In the genomic region with DNA sequence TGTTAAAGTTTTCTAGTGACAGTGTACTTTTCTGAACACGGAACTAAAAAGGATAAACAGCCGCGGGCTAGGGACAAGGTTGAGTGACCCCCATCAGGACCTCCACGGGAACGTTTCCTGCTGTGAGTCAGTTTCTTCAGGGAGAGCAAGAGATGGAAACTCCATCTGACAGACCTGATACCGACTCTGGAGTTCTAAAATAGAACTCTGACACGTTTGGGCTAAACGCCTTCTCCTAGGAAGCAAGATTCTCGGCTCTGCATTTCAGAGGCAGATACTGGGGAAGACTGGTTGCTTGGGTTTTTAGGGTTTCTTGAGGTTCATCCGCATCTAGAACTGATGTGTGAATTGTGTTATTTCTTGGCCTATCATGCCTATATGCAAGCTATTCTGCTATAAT, we compare ENCODE assay signal across 10 mouse cellular contexts. TPM values are rescaled to one million over a fixed set of nuclear protein-coding genes. Genes with fewer than 3 reads are reported as not detected.
DNase-seq lines count a peak whose midpoint lies in the region; ATAC-seq and TF ChIP-seq lines count a peak whose summit lies in the region.
"Had no signal": no experiment of that assay in that cellular context is flagged by ENCODE, and none has a peak within 500 bp of the region (broad histone marks: within the 10 kb centered on the region; RNA-seq: fewer than 3 reads in every experiment).

No protein-coding gene starts in this region.

- H3K9ac ChIP-seq in heart, embryonic 12.5 days: no peak overlapping the region
- H3K9ac ChIP-seq in lung, embryonic 15.5 days: no peak overlapping the region
- H3K9ac ChIP-seq in liver, postnatal 0 days (replicated peaks): no peak overlapping the region
- no peak overlapping the region for H3K9ac ChIP-seq in forebrain, postnatal 0 days
- no peak overlapping the region for H3K9ac ChIP-seq in forebrain, embryonic 14.5 days (ENCODE audit: low read length)

- no peak for ATAC-seq in heart, embryonic 12.5 days (ENCODE audit: insufficient number of reproducible peaks, low FRiP score)
- no peak for ATAC-seq in lung, embryonic 15.5 days (ENCODE audit: borderline replicate concordance, extremely low read depth, low FRiP score, low TSS enrichment)
- ATAC-seq in liver, postnatal 0 days: peak; percentile 33; the same call in 1 of the 2 replicates
- ATAC-seq in forebrain, postnatal 0 days: no peak
- no peak for ATAC-seq in forebrain, embryonic 14.5 days

- no peak overlapping the region for H3K27ac ChIP-seq in heart, embryonic 12.5 days (ENCODE audit: poor library complexity, severe bottlenecking)
- peak overlapping the region; percentile 52 for H3K27ac ChIP-seq in lung, embryonic 15.5 days
- H3K27ac ChIP-seq in liver, postnatal 0 days (ENCODE audit: low read depth): peak overlapping the region; percentile 57
- no peak overlapping the region for H3K27ac ChIP-seq in forebrain, postnatal 0 days (ENCODE audit: low read depth, low read length)
- no peak overlapping the region for H3K27ac ChIP-seq in forebrain, embryonic 14.5 days (ENCODE audit: low read depth, low read length)

- H3K4me3 ChIP-seq in heart, embryonic 12.5 days: no peak overlapping the region
- H3K4me3 ChIP-seq in lung, embryonic 15.5 days: no peak overlapping the region
- H3K4me3 ChIP-seq in liver, postnatal 0 days (ENCODE audit: low read depth, low read length): no peak overlapping the region
- H3K4me3 ChIP-seq in forebrain, postnatal 0 days (ENCODE audit: low read depth, low read length): no peak overlapping the region
- no peak overlapping the region for H3K4me3 ChIP-seq in forebrain, embryonic 14.5 days (ENCODE audit: low read depth, low read length)
- H3K4me3 ChIP-seq: erythroblast, embryonic 14.5 days had no signal

- no peaks in the 10 kb centered on the region for H3K36me3 ChIP-seq in heart, embryonic 12.5 days
- no peaks in the 10 kb centered on the region for H3K36me3 ChIP-seq in lung, embryonic 15.5 days
- H3K36me3 ChIP-seq in liver, postnatal 0 days (replicated peaks; ENCODE audit: insufficient read depth, low read length): no peaks in the 10 kb centered on the region
- H3K36me3 ChIP-seq in forebrain, postnatal 0 days (ENCODE audit: insufficient read depth): no peaks in the 10 kb centered on the region
- H3K36me3 ChIP-seq in forebrain, embryonic 14.5 days (ENCODE audit: control insufficient read depth, insufficient read depth, low read length): no peaks in the 10 kb centered on the region

- 26% methylated on average over 10 of the region's 10 CpGs for WGBS in heart, embryonic 12.5 days
- WGBS in lung, embryonic 15.5 days: 31% methylated on average over 10 of the region's 10 CpGs
- 44% methylated on average over 10 of the region's 10 CpGs for WGBS in liver, postnatal 0 days (ENCODE audit: insufficient replicate concordance)
- WGBS in forebrain, postnatal 0 days: 75% methylated on average over 10 of the region's 10 CpGs
- WGBS in forebrain, embryonic 14.5 days: 85% methylated on average over 10 of the region's 10 CpGs

- peak overlapping the region; percentile 46 for H3K4me2 ChIP-seq in heart, embryonic 12.5 days
- H3K4me2 ChIP-seq in lung, embryonic 15.5 days: peak overlapping the region; percentile 38
- 0 out of 2 replicates have a peak overlapping the region, but pooled peaks have one; percentile 22 for H3K4me2 ChIP-seq in liver, postnatal 0 days (ENCODE audit: low read depth, low read length)
- no peak overlapping the region for H3K4me2 ChIP-seq in forebrain, postnatal 0 days (ENCODE audit: low read depth)
- H3K4me2 ChIP-seq in forebrain, embryonic 14.5 days (ENCODE audit: low read length): no peak overlapping the region

- DNase-seq in heart, postnatal 14 days: no peak
- DNase-seq in lung, postnatal 36 days: no peak
- DNase-seq in brain, adult 2 months (ENCODE audit: low read depth, low spot score): peak; percentile 49
- no peak for DNase-seq in liver, postnatal 0 days
- DNase-seq in forebrain, postnatal 0 days: no peak
- DNase-seq in forebrain, embryonic 14.5 days (ENCODE audit: low spot score): no peak

- peaks cover 9% of the 10 kb centered on the region for H3K4me1 ChIP-seq in heart, embryonic 12.5 days (replicated peaks)
- H3K4me1 ChIP-seq in lung, embryonic 15.5 days: peaks cover 10% of the 10 kb centered on the region
- H3K4me1 ChIP-seq in liver, postnatal 0 days (ENCODE audit: insufficient read depth): no peaks in the 10 kb centered on the region; the same call in 1 of the 2 replicates
- no peaks in the 10 kb centered on the region for H3K4me1 ChIP-seq in forebrain, postnatal 0 days (ENCODE audit: insufficient read depth)
- H3K4me1 ChIP-seq in forebrain, embryonic 14.5 days (ENCODE audit: control insufficient read depth, insufficient read depth, low read length): no peaks in the 10 kb centered on the region

- intact Hi-C loops in heart, postnatal 14 days (cut with DNase I): loop anchor here (2.0 kb wide), 3 partner anchors 359 to 445 kb away; no protein-coding TSS in a partner anchor

- no peak for TF ChIP-seq CTCF in liver, postnatal 0 days (IDR thresholded peaks at IDR 0.05; ENCODE audit: low read depth)
- TF ChIP-seq CTCF in forebrain, postnatal 0 days (IDR thresholded peaks at IDR 0.05; ENCODE audit: low read depth): no peak

- TF ChIP-seq EP300 in liver, postnatal 0 days (IDR thresholded peaks at IDR 0.05; ENCODE audit: low read depth): no peak

- no peaks in the 10 kb centered on the region for H3K27me3 ChIP-seq in heart, embryonic 12.5 days (replicated peaks)
- H3K27me3 ChIP-seq in lung, embryonic 15.5 days: no peaks in the 10 kb centered on the region
- H3K27me3 ChIP-seq in liver, postnatal 0 days (ENCODE audit: insufficient read depth, low read length): peaks cover 15% of the 10 kb centered on the region; the same call in 1 of the 2 replicates
- H3K27me3 ChIP-seq in forebrain, postnatal 0 days (ENCODE audit: insufficient read depth, low read length): peaks cover 4% of the 10 kb centered on the region; the same call in 1 of the 2 replicates
- no peaks in the 10 kb centered on the region for H3K27me3 ChIP-seq in forebrain, embryonic 14.5 days (replicated peaks; ENCODE audit: control insufficient read depth, insufficient read depth, low read length)

- H3K9me3 ChIP-seq in heart, embryonic 12.5 days (replicated peaks): no peaks in the 10 kb centered on the region
- no peaks in the 10 kb centered on the region for H3K9me3 ChIP-seq in lung, embryonic 15.5 days
- H3K9me3 ChIP-seq in liver, postnatal 0 days (ENCODE audit: low read length): no peaks in the 10 kb centered on the region
- H3K9me3 ChIP-seq in forebrain, postnatal 0 days (ENCODE audit: low read length): no peaks in the 10 kb centered on the region
- no peaks in the 10 kb centered on the region for H3K9me3 ChIP-seq in forebrain, embryonic 14.5 days (replicated peaks; ENCODE audit: control insufficient read depth, low read length)

RNA-seq across cellular contexts. Expression of a gene that starts 29.4 kb away (rescaled TPM):
- polyA plus RNA-seq in heart, embryonic 12.5 days (2016; fragmentation: Nextera tagmentation; extraction: Ambion mirVana): 72.3 and 72.4 TPM in 2 replicates
- 10 to 100 TPM; 60.5 to 70.5 TPM for total RNA-seq in heart, postnatal 14 days (2021)
- 68.2 and 75.1 TPM in 2 replicates for polyA plus RNA-seq in lung, embryonic 15.5 days (2015; fragmentation: Nextera tagmentation; extraction: Ambion mirVana)
- polyA plus RNA-seq in liver, postnatal 0 days (2015; fragmentation: Nextera tagmentation; extraction: Ambion mirVana): 34.2 and 40.5 TPM in 2 replicates
- total RNA-seq in forebrain, postnatal 0 days (2014; rRNA removed): 80.9 and 84.9 TPM in 2 replicates
- 121 and 130 TPM in 2 replicates for polyA plus RNA-seq in forebrain, postnatal 0 days (2015; fragmentation: Nextera tagmentation; extraction: Ambion mirVana)
- polyA plus RNA-seq in forebrain, embryonic 14.5 days (2014; fragmentation: Nextera tagmentation; extraction: Ambion mirVana): 114 and 122 TPM in 2 replicates

RNA-seq across cellular contexts. Expression of a gene that starts 47.2 kb away (rescaled TPM):
- 0.09 and 0.13 TPM in 2 replicates for polyA plus RNA-seq in heart, embryonic 12.5 days (2016; fragmentation: Nextera tagmentation; extraction: Ambion mirVana)
- not detected for total RNA-seq in heart, postnatal 14 days (2021)
- not detected in 2 replicates for polyA plus RNA-seq in lung, embryonic 15.5 days (2015; fragmentation: Nextera tagmentation; extraction: Ambion mirVana)
- not detected in 2 replicates for polyA plus RNA-seq in liver, postnatal 0 days (2015; fragmentation: Nextera tagmentation; extraction: Ambion mirVana)
- 0.15 TPM in 1 of 2 replicates, not detected in the other for total RNA-seq in forebrain, postnatal 0 days (2014; rRNA removed)
- polyA plus RNA-seq in forebrain, postnatal 0 days (2015; fragmentation: Nextera tagmentation; extraction: Ambion mirVana): not detected in 2 replicates
- polyA plus RNA-seq in forebrain, embryonic 14.5 days (2014; fragmentation: Nextera tagmentation; extraction: Ambion mirVana): 0.08 TPM in 1 of 2 replicates, not detected in the other
- total RNA-seq: left cerebral cortex, adult 18-20 months had no signal
- polyA plus RNA-seq: erythroblast, embryonic 14.5 days had no signal

Comparison
In these comparisons a context has a peak if more than half of its experiments do, and no peak if none do; other contexts are left out.
1. H3K27ac ChIP-seq: peak in lung, embryonic 15.5 days (single experiment) and liver, postnatal 0 days (single experiment); none in heart, embryonic 12.5 days (single experiment), forebrain, postnatal 0 days (single experiment) and forebrain, embryonic 14.5 days (single experiment).
2. H3K4me2 ChIP-seq: peak in heart, embryonic 12.5 days (single experiment), lung, embryonic 15.5 days (single experiment) and liver, postnatal 0 days (single experiment); none in forebrain, postnatal 0 days (single experiment) and forebrain, embryonic 14.5 days (single experiment).